Mouse (Mus musculus) erythroblast, embryonic 14.5 days (primary cell): ENCODE results near the gene AW549877. TPM values are rescaled to one million over a fixed set of nuclear protein-coding genes. Genes with fewer than 3 reads are reported as not detected.

Experiments used
- H3K27me3 ChIP-seq: 2 replicates; pipeline ENCODE4 v1.6.1; 2012; ENCODE audit warnings: inconsistent platforms; ENCODE audit not compliant: control insufficient read depth
- H3K36me3 ChIP-seq: 2 replicates; pipeline ENCODE4 v1.6.1; 2012; ENCODE audit warnings: mild to moderate bottlenecking, inconsistent platforms; ENCODE audit not compliant: control insufficient read depth
- H3K4me1 ChIP-seq: 2 replicates; pipeline ENCODE4 v1.6.1; 2012; ENCODE audit warnings: inconsistent platforms; ENCODE audit not compliant: control insufficient read depth
- H3K4me3 ChIP-seq: replicated peaks from 2 replicates; pipeline ENCODE3; 2012; ENCODE audit warnings: moderate library complexity, mild to moderate bottlenecking, inconsistent platforms
- H3K9me3 ChIP-seq: 2 replicates; pipeline ENCODE4 v1.6.1; 2012; ENCODE audit warnings: low read length, inconsistent platforms, mixed read lengths; ENCODE audit not compliant: control insufficient read depth
- GATA1 ChIP-seq: IDR thresholded peaks from 2 replicates; pipeline ENCODE4 v1.6.1; 2012; ENCODE audit warnings: low read length, inconsistent platforms, mixed read lengths
- TAL1 ChIP-seq: IDR thresholded peaks from 3 replicates; pipeline ENCODE4 v1.6.1; 2012; ENCODE audit warnings: low read length, inconsistent platforms, mixed read lengths
- polyA plus RNA-seq: library from polyadenylated mRNA; stranded (reverse); fragments of >175 nt; gene quantifications from 2 replicates; pipeline ENCODE4 v1.2.3, GENCODE M21; 2012

AW549877 gene
- polyA plus RNA-seq, 1 experiment = 0.01 TPM

GRCm38 (mm10) chr15:3962251-3962650, 33.3 kb downstream of the AW549877 start:
- no peak overlapping the region for H3K4me3 ChIP-seq
- H3K4me1 ChIP-seq = no peaks in the 10 kb centered on the region
- no peaks in the 10 kb centered on the region for H3K36me3 ChIP-seq
- no peaks in the 10 kb centered on the region for H3K27me3 ChIP-seq
- TF ChIP-seq TAL1 (no peak), GATA1 (no peak)
- no peaks in the 10 kb centered on the region for H3K9me3 ChIP-seq

DNA sequence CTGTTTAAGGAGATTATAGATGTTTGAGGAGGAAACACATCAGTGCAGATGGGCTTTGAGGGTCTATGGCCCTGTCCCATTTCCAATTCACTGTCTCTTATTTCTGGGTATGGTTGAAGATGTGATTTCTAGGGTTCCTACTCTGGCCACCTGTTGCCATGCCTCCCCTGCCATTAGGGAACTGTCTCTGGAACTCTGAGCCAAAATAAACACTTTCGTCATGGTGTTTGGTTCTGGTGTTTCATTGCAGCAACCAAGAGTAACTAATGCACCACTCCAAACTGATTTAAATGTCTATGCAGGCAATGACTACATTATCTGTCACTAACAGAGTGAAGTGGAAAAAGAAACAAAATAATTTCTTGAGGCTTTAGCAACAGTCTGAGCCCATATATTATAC, 35.5 kb downstream of the AW549877 start:
- H3K4me1 ChIP-seq = no peaks in the 10 kb centered on the region
- no peaks in the 10 kb centered on the region for H3K27me3 ChIP-seq
- no peaks in the 10 kb centered on the region for H3K36me3 ChIP-seq
- TF ChIP-seq GATA1 (no peak), TAL1 (no peak)
- no peaks in the 10 kb centered on the region for H3K9me3 ChIP-seq
- no peak overlapping the region for H3K4me3 ChIP-seq

DNA sequence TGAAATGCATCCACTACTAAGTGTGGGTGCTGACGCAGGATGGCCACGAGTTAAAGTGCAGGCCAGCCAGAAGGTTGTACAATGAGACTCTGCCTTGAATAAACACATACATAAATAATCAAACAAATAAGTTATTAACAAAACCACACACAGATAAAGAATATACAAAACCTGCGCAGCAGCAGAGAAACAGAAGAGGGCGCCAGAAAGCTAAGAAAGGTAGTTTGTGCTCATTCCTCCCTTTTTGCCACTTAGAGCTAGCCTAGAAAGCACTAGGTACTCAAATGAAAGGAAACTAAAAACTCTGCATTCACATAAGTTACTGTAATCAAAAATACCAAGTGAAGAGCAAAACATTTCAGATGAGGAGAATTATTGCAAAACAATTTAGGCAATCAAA, 37.6 kb downstream of the AW549877 start:
- H3K9me3 ChIP-seq = peaks cover 6% of the 10 kb centered on the region; the same call in 1 of the 2 replicates
- TF ChIP-seq TAL1 (no peak), GATA1 (no peak)
- no peaks in the 10 kb centered on the region for H3K36me3 ChIP-seq
- H3K4me3 ChIP-seq = no peak overlapping the region
- no peaks in the 10 kb centered on the region for H3K4me1 ChIP-seq
- no peaks in the 10 kb centered on the region for H3K27me3 ChIP-seq

GRCm38 (mm10) chr15:3954971-3955370, 40.6 kb downstream of the AW549877 start:
- Histone ChIP-seq H3K4me1 (no peaks in the 10 kb centered on the region), H3K36me3 (no peaks in the 10 kb centered on the region), H3K9me3 (peaks cover 6% of the 10 kb centered on the region; the same call in 1 of the 2 replicates), H3K27me3 (no peaks in the 10 kb centered on the region), H3K4me3 (no peak overlapping the region)
- TF ChIP-seq TAL1 = no peak
- TF ChIP-seq GATA1 = no peak

GRCm38 (mm10) chr15:3938132-3938531, 57.4 kb downstream of the AW549877 start:
- TF ChIP-seq TAL1 = no peak
- TF ChIP-seq GATA1 = no peak
- no peak overlapping the region for H3K4me3 ChIP-seq
- no peaks in the 10 kb centered on the region for H3K4me1 ChIP-seq
- no peaks in the 10 kb centered on the region for H3K27me3 ChIP-seq
- no peaks in the 10 kb centered on the region for H3K36me3 ChIP-seq
- H3K9me3 ChIP-seq = no peaks in the 10 kb centered on the region; the same call in 1 of the 2 replicates

DNA sequence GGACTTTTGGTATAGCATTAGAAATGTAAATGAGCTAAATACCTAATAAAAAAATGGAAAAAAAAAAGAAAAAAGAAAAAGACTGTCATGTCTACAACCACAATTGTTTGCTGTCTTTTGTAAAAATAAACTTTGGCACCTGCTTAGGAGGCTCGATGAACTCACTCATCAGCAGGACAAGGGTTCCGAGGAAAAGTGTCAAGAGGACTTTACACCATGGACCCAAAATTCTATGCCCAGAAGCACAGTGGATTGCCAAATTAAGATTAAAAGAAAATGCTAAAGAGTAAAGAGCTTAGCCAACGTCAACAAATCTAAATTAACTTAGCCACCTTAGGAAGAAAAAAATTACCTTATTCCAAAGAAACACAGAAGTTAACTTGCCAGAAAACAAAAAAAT, 59.5 kb downstream of the AW549877 start:
- Histone ChIP-seq H3K4me1 (no peaks in the 10 kb centered on the region), H3K27me3 (no peaks in the 10 kb centered on the region), H3K36me3 (no peaks in the 10 kb centered on the region), H3K4me3 (no peak overlapping the region), H3K9me3 (no peaks in the 10 kb centered on the region; the same call in 1 of the 2 replicates)
- TF ChIP-seq TAL1 (no peak), GATA1 (no peak)

DNA sequence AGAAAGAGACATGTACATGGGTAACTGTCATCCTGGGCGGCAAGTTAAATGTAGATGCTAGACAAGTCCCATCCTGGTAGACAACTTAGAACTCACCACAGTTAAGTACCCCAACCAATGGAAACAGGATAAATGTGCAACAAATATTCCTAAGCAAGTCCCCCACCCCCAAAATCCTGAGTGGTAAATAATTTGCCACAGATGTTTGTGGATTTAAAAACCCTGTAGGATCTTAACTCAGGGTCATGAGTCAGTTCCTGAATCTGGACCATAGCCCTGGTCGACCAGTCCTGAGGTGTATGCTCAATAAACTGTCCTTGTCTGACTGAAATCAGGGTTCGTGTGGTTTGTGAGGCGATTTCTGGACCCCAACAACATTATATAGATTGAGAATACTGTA, 62.1 kb downstream of the AW549877 start:
- H3K4me1 ChIP-seq = no peaks in the 10 kb centered on the region
- H3K9me3 ChIP-seq = no peaks in the 10 kb centered on the region
- H3K27me3 ChIP-seq = no peaks in the 10 kb centered on the region
- no peak for TF ChIP-seq GATA1
- no peak for TF ChIP-seq TAL1
- H3K36me3 ChIP-seq = no peaks in the 10 kb centered on the region
- H3K4me3 ChIP-seq = no peak overlapping the region

Other genes with a start within 250 kb of the AW549877 start
- gene Fbxo4, start 16.2 kb downstream of the AW549877 start, polyA plus RNA-seq = 0.02 and 0.07 TPM in 2 replicates
- gene Oxct1, start 30.6 kb upstream of the AW549877 start, polyA plus RNA-seq = 0.70 and 0.77 TPM in 2 replicates